Mouse (Mus musculus): ENCODE measurements around the gene Olfr583. TPM values are rescaled to one million over a fixed set of nuclear protein-coding genes. Genes with fewer than 3 reads are reported as not detected.

Olfr583 gene
- polyA plus RNA-seq (2016; fragmentation: Nextera tagmentation; extraction: Ambion mirVana), result not detected in 2 replicates

- Histone ChIP-seq H3K4me3 (replicated peaks) (no peak within 1 kb of the TSS), H3K36me3 (replicated peaks) (no peaks in the 10 kb centered on the region), H3K27ac (no peak within 1 kb of the TSS), H3K4me1 (no peaks in the 10 kb centered on the region), H3K4me2 (no peak within 1 kb of the TSS), H3K27me3 (no peaks in the 10 kb centered on the region), H3K9ac (no peak within 1 kb of the TSS), H3K9me3 (no peaks in the 10 kb centered on the region)
- no peak for ATAC-seq (ENCODE audit: low FRiP score)
- 93% methylated on average over 1 of the region's 1 CpGs for WGBS
Measured at GRCm38 (mm10) chr7:103051000-103051399, at the start of gene Olfr583. Gene Olfr583, plus strand, starts transcription at chr7:103051300.

GRCm38 (mm10) chr7:103037724-103038123 is 13.4 kb upstream of the Olfr583 start, which contains the start of gene Olfr582:
Gene Olfr582, plus strand, starts transcription at chr7:103038024.
- Histone ChIP-seq H3K27ac (no peak within 1 kb of the TSS), H3K4me2 (no peak within 1 kb of the TSS), H3K4me1 (no peaks in the 10 kb centered on the region), H3K4me3 (replicated peaks) (no peak within 1 kb of the TSS), H3K36me3 (replicated peaks) (no peaks in the 10 kb centered on the region), H3K9ac (no peak within 1 kb of the TSS), H3K27me3 (no peaks in the 10 kb centered on the region), H3K9me3 (no peaks in the 10 kb centered on the region)
- no peak for ATAC-seq (ENCODE audit: low FRiP score)

GRCm38 (mm10) chr7:103081585-103081984 is 30.5 kb downstream of the Olfr583 start, which contains the start of gene Olfr584:
Gene Olfr584, plus strand, starts transcription at chr7:103081885.
- WGBS, result 76% methylated on average over 1 of the region's 1 CpGs
- no peaks in the 10 kb centered on the region for H3K4me1 ChIP-seq
- no peaks in the 10 kb centered on the region for H3K36me3 ChIP-seq (replicated peaks)
- no peaks in the 10 kb centered on the region for H3K27me3 ChIP-seq
- ATAC-seq (ENCODE audit: low FRiP score), result no peak
- no peak within 1 kb of the TSS for H3K4me3 ChIP-seq (replicated peaks)
- H3K9ac ChIP-seq, result no peak within 1 kb of the TSS
- H3K27ac ChIP-seq, result no peak within 1 kb of the TSS
- H3K9me3 ChIP-seq, result peaks cover 9% of the 10 kb centered on the region; the same call in 1 of the 2 replicates
- H3K4me2 ChIP-seq, result no peak within 1 kb of the TSS

GRCm38 (mm10) chr7:103097420-103097819 is 46.3 kb downstream of the Olfr583 start, which contains the start of gene Olfr585:
Gene Olfr585, plus strand, starts transcription at chr7:103097720.
- no peak for ATAC-seq (ENCODE audit: low FRiP score)
- H3K9ac ChIP-seq, result no peak within 1 kb of the TSS
- H3K36me3 ChIP-seq (replicated peaks), result no peaks in the 10 kb centered on the region
- no peaks in the 10 kb centered on the region for H3K27me3 ChIP-seq
- no peak within 1 kb of the TSS for H3K4me2 ChIP-seq
- 88% methylated on average over 1 of the region's 1 CpGs for WGBS
- H3K9me3 ChIP-seq, result no peaks in the 10 kb centered on the region
- no peak within 1 kb of the TSS for H3K27ac ChIP-seq
- no peaks in the 10 kb centered on the region for H3K4me1 ChIP-seq
- no peak within 1 kb of the TSS for H3K4me3 ChIP-seq (replicated peaks)

Other genes starting within 250 kb of the Olfr583 start
- gene Olfr564, start 247.8 kb upstream of the Olfr583 start, polyA plus RNA-seq (2016; fragmentation: Nextera tagmentation; extraction: Ambion mirVana), result not detected in 2 replicates
- gene Olfr566, start 192.5 kb upstream of the Olfr583 start, polyA plus RNA-seq (2016; fragmentation: Nextera tagmentation; extraction: Ambion mirVana), result not detected in 2 replicates
- gene Olfr568, start 174.2 kb upstream of the Olfr583 start, polyA plus RNA-seq (2016; fragmentation: Nextera tagmentation; extraction: Ambion mirVana), result not detected in 2 replicates
- not detected in 2 replicates for gene Olfr569, start 160.4 kb upstream of the Olfr583 start, polyA plus RNA-seq (2016; fragmentation: Nextera tagmentation; extraction: Ambion mirVana)
- gene Olfr570, start 156.7 kb upstream of the Olfr583 start, polyA plus RNA-seq (2016; fragmentation: Nextera tagmentation; extraction: Ambion mirVana), result not detected in 2 replicates
- gene Olfr571, start 133.8 kb upstream of the Olfr583 start, polyA plus RNA-seq (2016; fragmentation: Nextera tagmentation; extraction: Ambion mirVana), result 0.12 and 0.13 TPM in 2 replicates
- not detected in 2 replicates for gene Olfr572, start 126.9 kb upstream of the Olfr583 start, polyA plus RNA-seq (2016; fragmentation: Nextera tagmentation; extraction: Ambion mirVana)
- gene Olfr573-ps1, start 108.7 kb upstream of the Olfr583 start, polyA plus RNA-seq (2016; fragmentation: Nextera tagmentation; extraction: Ambion mirVana), result not detected in 2 replicates
- not detected in 2 replicates for gene Olfr574, start 102.8 kb upstream of the Olfr583 start, polyA plus RNA-seq (2016; fragmentation: Nextera tagmentation; extraction: Ambion mirVana)
- not detected in 2 replicates for gene Olfr575, start 92.5 kb upstream of the Olfr583 start, polyA plus RNA-seq (2016; fragmentation: Nextera tagmentation; extraction: Ambion mirVana)
- gene Olfr576, start 88.6 kb upstream of the Olfr583 start, polyA plus RNA-seq (2016; fragmentation: Nextera tagmentation; extraction: Ambion mirVana), result not detected in 2 replicates
- not detected in 2 replicates for gene Olfr577, start 75.4 kb upstream of the Olfr583 start, polyA plus RNA-seq (2016; fragmentation: Nextera tagmentation; extraction: Ambion mirVana)
- gene Olfr578, start 62.0 kb upstream of the Olfr583 start, polyA plus RNA-seq (2016; fragmentation: Nextera tagmentation; extraction: Ambion mirVana), result not detected in 2 replicates
- not detected in 2 replicates for gene Olfr582, start 13.3 kb upstream of the Olfr583 start, polyA plus RNA-seq (2016; fragmentation: Nextera tagmentation; extraction: Ambion mirVana)
- gene Olfr584, start 30.6 kb downstream of the Olfr583 start, polyA plus RNA-seq (2016; fragmentation: Nextera tagmentation; extraction: Ambion mirVana), result not detected in 2 replicates
- gene Olfr585, start 46.4 kb downstream of the Olfr583 start, polyA plus RNA-seq (2016; fragmentation: Nextera tagmentation; extraction: Ambion mirVana), result not detected in 2 replicates
- gene Olfr586, start 74.3 kb downstream of the Olfr583 start, polyA plus RNA-seq (2016; fragmentation: Nextera tagmentation; extraction: Ambion mirVana), result not detected in 2 replicates
- not detected in 2 replicates for gene Olfr588-ps1, start 89.6 kb downstream of the Olfr583 start, polyA plus RNA-seq (2016; fragmentation: Nextera tagmentation; extraction: Ambion mirVana)
- gene Olfr589, start 105.1 kb downstream of the Olfr583 start, polyA plus RNA-seq (2016; fragmentation: Nextera tagmentation; extraction: Ambion mirVana), result not detected in 2 replicates
- not detected in 2 replicates for gene Olfr591, start 127.0 kb downstream of the Olfr583 start, polyA plus RNA-seq (2016; fragmentation: Nextera tagmentation; extraction: Ambion mirVana)
- gene Olfr592, start 133.5 kb downstream of the Olfr583 start, polyA plus RNA-seq (2016; fragmentation: Nextera tagmentation; extraction: Ambion mirVana), result not detected in 2 replicates
- gene Olfr593, start 160.6 kb downstream of the Olfr583 start, polyA plus RNA-seq (2016; fragmentation: Nextera tagmentation; extraction: Ambion mirVana), result not detected in 2 replicates
- not detected in 2 replicates for gene Olfr594, start 165.7 kb downstream of the Olfr583 start, polyA plus RNA-seq (2016; fragmentation: Nextera tagmentation; extraction: Ambion mirVana)
- not detected in 2 replicates for gene Usp17ld, start 201.2 kb downstream of the Olfr583 start, polyA plus RNA-seq (2016; fragmentation: Nextera tagmentation; extraction: Ambion mirVana)

Measured in forebrain, embryonic 12.5 days (tissue).